Mouse (Mus musculus) thymus, postnatal 4 days (tissue): ENCODE measurements around the gene Hist2h4.
"Not testable (repeated sequence)": the region's sequence is repeated elsewhere in the genome, so short reads cannot be mapped to it uniquely, and the experiment has no call there.

Source experiments
- DNase-seq: peaks from one replicate; pipeline ENCODE4 v3.0.0; 2021

Gene Hist2h4

GRCm38 (mm10) chr3:96220765-96221639 is 42.1 kb downstream of the Hist2h4 start, which contains the start of the genes Hist2h2ac and Hist2h2be:
Gene Hist2h2ac, minus strand, starts transcription at chr3:96220880.
Gene Hist2h2be, plus strand, starts transcription at chr3:96221119.
- DNase-seq: peak; percentile 79

- not testable (repeated sequence) for DNase-seq
These were observed 42.9 kb downstream of the Hist2h4 start for GRCm38 (mm10) chr3:96220131-96220764.

GRCm38 (mm10) chr3:96219661-96220130 is 43.4 kb downstream of the Hist2h4 start, which contains the start of the genes Bola1 and Hist2h2ab:
Gene Bola1, minus strand, starts transcription at chr3:96219709.
Gene Hist2h2ab, plus strand, starts transcription at chr3:96219865.
- peak; percentile 83 for DNase-seq

GRCm38 (mm10) chr3:96219191-96219641 is 43.9 kb downstream of the Hist2h4 start:
- DNase-seq: peak; percentile 47
